Mouse (Mus musculus): ENCODE measurements around the gene Smim27.

GRCm38 (mm10) chr4:40221876-40222585 lies 47.3 kb upstream of the Smim27 start:
- TF ChIP-seq CTCF (IDR thresholded peaks at IDR 0.05; ENCODE audit: borderline replicate concordance, insufficient read depth, low read length) (no peak), POLR2A (IDR thresholded peaks at IDR 0.05; ENCODE audit: low read depth, low read length) (no peak)

All from embryonic fibroblast, embryonic 13.5 days (primary cell).